Mouse (Mus musculus): Measurements from ENCODE around the gene Ces2g. TPM values are rescaled to one million over a fixed set of nuclear protein-coding genes. Genes with fewer than 3 reads are reported as not detected.

Gene Ces2g
- polyA plus RNA-seq, 1 experiment from 2014 or later, result 0.62 TPM

Other genes starting within 250 kb of the Ces2g start
- not detected in 2 replicates for gene Ces2a, start 227.7 kb upstream of the Ces2g start, polyA plus RNA-seq (2014; fragmentation: Nextera tagmentation; extraction: Ambion mirVana)
- gene Ces2b, start 130.1 kb upstream of the Ces2g start, polyA plus RNA-seq (2014; fragmentation: Nextera tagmentation; extraction: Ambion mirVana), result not detected in 2 replicates
- gene Ces2c, start 114.7 kb upstream of the Ces2g start, polyA plus RNA-seq (2014; fragmentation: Nextera tagmentation; extraction: Ambion mirVana), result not detected in 2 replicates
- not detected in 2 replicates for gene Ces2e, start 35.5 kb upstream of the Ces2g start, polyA plus RNA-seq (2014; fragmentation: Nextera tagmentation; extraction: Ambion mirVana)
- not detected in 2 replicates for gene Ces2f, start 14.4 kb upstream of the Ces2g start, polyA plus RNA-seq (2014; fragmentation: Nextera tagmentation; extraction: Ambion mirVana)
- gene Ces2h, start 39.1 kb downstream of the Ces2g start, polyA plus RNA-seq (2014; fragmentation: Nextera tagmentation; extraction: Ambion mirVana), result not detected in 2 replicates
- not detected in 2 replicates for gene Ces3a, start 86.9 kb downstream of the Ces2g start, polyA plus RNA-seq (2014; fragmentation: Nextera tagmentation; extraction: Ambion mirVana)
- not detected in 2 replicates for gene Ces3b, start 122.0 kb downstream of the Ces2g start, polyA plus RNA-seq (2014; fragmentation: Nextera tagmentation; extraction: Ambion mirVana)
- not detected in 2 replicates for gene Ces4a, start 170.1 kb downstream of the Ces2g start, polyA plus RNA-seq (2014; fragmentation: Nextera tagmentation; extraction: Ambion mirVana)
- 57.2 and 61.2 TPM in 2 replicates for gene Cbfb, start 209.0 kb downstream of the Ces2g start, polyA plus RNA-seq (2014; fragmentation: Nextera tagmentation; extraction: Ambion mirVana)

Data from heart, embryonic 11.5 days (tissue).